Mouse (Mus musculus) heart, adult 2 months (tissue): ENCODE measurements around the gene Prkar2b. TPM values are rescaled to one million over a fixed set of nuclear protein-coding genes. Genes with fewer than 3 reads are reported as not detected.

ENCODE experiments used
- DNase-seq, 2 experiments: peaks; one replicate each; pipeline ENCODE4 v3.0.0; 2021
- H3K27ac ChIP-seq: fragments of 200-600 bp; 2 replicates; pipeline ENCODE4 v1.8.1; 2022
- H3K27me3 ChIP-seq: fragments of 200-500 bp; 2 replicates; pipeline ENCODE4 v1.6.1; 2012; ENCODE audit warnings: mild to moderate bottlenecking, low read length, inconsistent platforms, mixed read lengths; ENCODE audit not compliant: control insufficient read depth, insufficient read depth
- H3K36me3 ChIP-seq: fragments of 200-500 bp; 2 replicates; pipeline ENCODE4 v1.6.1; 2012; ENCODE audit warnings: low read length, inconsistent platforms; ENCODE audit not compliant: control insufficient read depth, insufficient read depth
- H3K4me1 ChIP-seq: fragments of 200-500 bp; 2 replicates; pipeline ENCODE4 v1.6.1; 2011; ENCODE audit warnings: low read length; ENCODE audit not compliant: control insufficient read depth, insufficient read depth
- H3K4me3 ChIP-seq: fragments of 200-600 bp; 2 replicates; pipeline ENCODE4 v1.8.1; 2022
- H3K79me2 ChIP-seq: fragments of 200-500 bp; replicated peaks from 2 replicates; pipeline ENCODE4 v1.6.1; 2012; ENCODE audit warnings: mild to moderate bottlenecking, inconsistent platforms, low read length, moderate library complexity, mixed read lengths; ENCODE audit not compliant: control insufficient read depth, insufficient read depth
- H3K9ac ChIP-seq: fragments of 200-500 bp; 2 replicates; pipeline ENCODE4 v1.6.1; 2012; ENCODE audit warnings: low read depth, mild to moderate bottlenecking, control low read depth, inconsistent platforms, low read length, mixed read lengths
- CTCF ChIP-seq: fragments of 200-600 bp; IDR thresholded peaks from 2 replicates; pipeline ENCODE4 v1.8.1; 2022; ENCODE audit warnings: antibody characterized with exemption, mild to moderate bottlenecking, moderate library complexity
- EP300 ChIP-seq: fragments of 200-500 bp; IDR thresholded peaks from 2 replicates; pipeline ENCODE4 v1.6.1; 2011; ENCODE audit warnings: low read depth, low read length, control low read depth; ENCODE audit not compliant: insufficient read depth
- POLR2A ChIP-seq: fragments of 200-500 bp; IDR thresholded peaks from 2 replicates; pipeline ENCODE4 v1.6.1; 2011; ENCODE audit warnings: mild to moderate bottlenecking, low read depth, low read length, control low read depth; ENCODE audit not compliant: insufficient read depth
- WGBS: fragments of 180-500 bp; shearing (Covaris S2); methylation state at CpG from one replicate; pipeline ENCODE4 v1.1.7; 2018; 5-methylcytosine and 5-hydroxymethylcytosine counted together
- intact Hi-C: fragments of 180-260 bp; cut with DNase I; formaldehyde crosslinking; loops from one replicate; pipeline ENCODE4 v1.15.1; 2025
- polyA plus RNA-seq: library from polyadenylated mRNA; depleted of rRNA; stranded (reverse); fragments of >200 nt; gene quantifications from 2 replicates; pipeline ENCODE4 v1.2.3, GENCODE M21; 2012
- total RNA-seq, 2 experiments: library from RNA; stranded (reverse); gene quantifications; 2 replicates each; pipeline ENCODE4 v1.2.3; 2021

Gene Prkar2b
- total and polyA plus RNA-seq, 3 experiments = 5.4 to 10.4 (median 7.9) TPM

DNA sequence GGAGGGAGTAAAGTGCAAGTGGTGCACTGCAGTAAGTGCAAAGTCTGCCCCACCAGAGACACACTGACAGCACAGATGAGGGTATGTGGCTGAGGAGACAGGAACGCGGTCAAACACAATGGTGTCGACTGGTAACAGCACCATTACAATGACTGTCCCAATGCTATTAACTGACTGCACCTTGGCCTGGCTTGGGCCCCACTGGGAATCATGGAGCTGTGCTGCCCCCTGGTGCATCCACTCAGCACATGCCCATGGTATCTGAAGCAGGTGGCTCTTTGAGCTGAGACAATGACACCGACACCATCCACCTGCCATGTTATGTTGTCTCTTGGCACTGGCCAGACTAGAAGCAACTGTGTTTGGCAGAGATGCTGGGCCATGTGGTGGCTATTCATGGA lies 134.4 kb downstream of the Prkar2b start:
- H3K27ac ChIP-seq = no peak overlapping the region; the same call in 1 of the 2 replicates
- WGBS = 48% methylated on average over 4 of the region's 4 CpGs
- H3K4me1 ChIP-seq = no peaks in the 10 kb centered on the region; the same call in 1 of the 2 replicates
- H3K79me2 ChIP-seq = no peaks in the 10 kb centered on the region
- TF ChIP-seq POLR2A (no peak), CTCF (peak; percentile 82), EP300 (peak; percentile 97)
- no peaks in the 10 kb centered on the region for H3K27me3 ChIP-seq
- peaks cover 33% of the 10 kb centered on the region for H3K36me3 ChIP-seq
- peak; percentile 79 to 82 for DNase-seq
- no peak overlapping the region for H3K4me3 ChIP-seq
- intact Hi-C loops = loop anchor here (5.0 to 10.0 kb wide), 3 partner anchors 209 to 552 kb away; partner anchors contain the start of genes Cog5 and Dus4l
- H3K9ac ChIP-seq = no peak overlapping the region

- intact Hi-C loops = loop anchor here (5.0 to 10.0 kb wide), 3 partner anchors 208 to 551 kb away; partner anchors contain the start of genes Cog5 and Dus4l
- no peaks in the 10 kb centered on the region for H3K27me3 ChIP-seq
These were observed 135.8 kb downstream of the Prkar2b start for GRCm38 (mm10) chr12:31925343-31925742.

GRCm38 (mm10) chr12:31924135-31924534 lies 137.0 kb downstream of the Prkar2b start:
- intact Hi-C loops = loop anchor here (5.0 to 10.0 kb wide), 3 partner anchors 269 to 549 kb away; partner anchors contain the start of genes Cog5 and Dus4l
- Histone ChIP-seq H3K36me3 (peaks cover 20% of the 10 kb centered on the region), H3K9ac (no peak overlapping the region), H3K4me1 (no peaks in the 10 kb centered on the region; the same call in 1 of the 2 replicates), H3K79me2 (no peaks in the 10 kb centered on the region), H3K27me3 (no peaks in the 10 kb centered on the region), H3K27ac (no peak overlapping the region), H3K4me3 (no peak overlapping the region)
- TF ChIP-seq POLR2A (no peak), CTCF (no peak), EP300 (no peak)
- 53% methylated on average over 3 of the region's 3 CpGs for WGBS
- DNase-seq = no peak

More at GRCm38 (mm10) chr12:31925343-31925742, 135.8 kb downstream of the Prkar2b start:
- Histone ChIP-seq H3K79me2 (no peaks in the 10 kb centered on the region), H3K27ac (no peak overlapping the region), H3K36me3 (peaks cover 24% of the 10 kb centered on the region), H3K4me1 (no peaks in the 10 kb centered on the region; the same call in 1 of the 2 replicates), H3K4me3 (no peak overlapping the region), H3K9ac (no peak overlapping the region)
- 64% methylated on average over 6 of the region's 6 CpGs for WGBS
- TF ChIP-seq POLR2A (no peak), EP300 (no peak), CTCF (no peak)
- DNase-seq = no peak

DNA sequence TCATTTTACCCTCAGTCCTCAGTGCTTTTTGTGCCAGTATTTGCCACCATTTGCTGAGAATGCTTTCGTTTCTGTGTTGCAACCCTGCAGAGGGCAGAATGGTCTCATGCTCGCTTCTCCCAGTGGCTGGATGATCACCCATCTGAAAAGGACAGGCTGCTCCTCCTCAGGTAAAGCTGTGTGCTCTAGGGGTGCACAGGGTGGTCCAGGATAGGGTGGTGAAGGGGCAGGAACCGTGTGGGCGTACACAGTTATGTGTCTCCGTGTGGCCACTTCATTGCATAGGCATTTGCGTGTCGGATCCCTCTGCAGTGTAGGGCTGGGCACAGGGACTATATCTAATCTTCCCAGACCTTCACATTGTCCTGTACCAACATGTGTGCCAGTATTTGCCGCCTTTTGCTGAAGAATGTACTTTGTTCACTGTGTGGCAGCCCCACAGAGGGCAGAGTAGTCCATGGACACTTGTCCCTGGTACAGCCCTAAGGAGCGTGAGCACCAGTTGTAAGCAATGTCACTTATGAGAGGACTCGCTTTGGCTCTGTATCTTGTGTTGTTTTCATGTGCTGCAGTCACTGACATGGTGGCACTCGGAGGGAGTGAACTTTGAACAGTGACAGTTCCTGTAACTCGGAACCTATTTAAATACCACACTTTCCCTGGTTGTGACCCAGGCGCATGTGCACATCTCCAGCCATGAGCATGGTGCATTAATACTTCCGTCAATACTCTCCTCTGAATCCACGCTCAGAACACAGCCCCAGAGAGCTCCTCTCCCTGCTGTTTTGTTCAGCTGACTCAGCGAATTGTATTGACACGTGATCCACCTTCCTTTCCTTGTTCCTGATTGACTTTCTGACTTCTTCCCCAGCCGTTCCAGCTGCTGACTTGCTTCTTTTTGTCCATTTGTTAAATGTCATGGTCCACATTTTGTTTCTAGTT lies 140.4 kb downstream of the Prkar2b start:
- 80% methylated on average over 18 of the region's 18 CpGs for WGBS
- TF ChIP-seq CTCF (no peak), EP300 (no peak), POLR2A (no peak)
- Histone ChIP-seq H3K27ac (no peak overlapping the region), H3K27me3 (no peaks in the 10 kb centered on the region), H3K36me3 (peaks cover 4% of the 10 kb centered on the region), H3K4me1 (no peaks in the 10 kb centered on the region), H3K4me3 (no peak overlapping the region), H3K9ac (no peak overlapping the region), H3K79me2 (no peaks in the 10 kb centered on the region)
- intact Hi-C loops = loop anchor here (5.0 to 10.0 kb wide), 3 partner anchors 266 to 546 kb away; partner anchors contain the start of genes Cog5 and Dus4l
- no peak for DNase-seq

DNA sequence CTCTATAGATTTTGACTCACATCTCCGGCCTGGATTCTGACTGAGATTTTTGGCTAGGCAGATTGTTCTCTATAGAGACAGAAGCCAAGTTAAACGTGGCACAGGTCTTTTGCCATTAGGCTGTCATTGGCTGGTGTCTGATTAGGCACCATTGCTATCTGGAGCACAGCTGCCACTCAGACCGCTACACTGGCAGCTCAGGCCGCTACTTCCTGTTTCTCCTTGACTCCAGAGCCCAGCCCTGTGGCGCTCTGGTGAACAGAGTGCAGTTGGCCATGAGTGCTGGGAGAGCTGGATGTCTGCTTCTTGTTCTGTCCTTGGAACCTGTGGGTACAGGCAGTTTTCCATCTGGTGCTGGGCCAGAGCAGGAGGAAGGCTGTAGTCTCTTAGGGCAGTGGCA lies 143.9 kb downstream of the Prkar2b start:
- Histone ChIP-seq H3K4me1 (0 out of 2 replicates have a peak, but pooled peaks cover 2% of the 10 kb centered on the region), H3K36me3 (no peaks in the 10 kb centered on the region), H3K79me2 (no peaks in the 10 kb centered on the region), H3K4me3 (no peak overlapping the region), H3K27ac (peak overlapping the region; percentile 73), H3K27me3 (no peaks in the 10 kb centered on the region), H3K9ac (no peak overlapping the region)
- WGBS = 23% methylated on average over 5 of the region's 5 CpGs
- TF ChIP-seq EP300 = peak; percentile 71; the same call in 1 of the 2 replicates
- no peak for TF ChIP-seq CTCF
- peak; percentile 48; the same call in 1 of the 2 replicates for TF ChIP-seq POLR2A
- DNase-seq = peak; percentile 71 to 85
- intact Hi-C loops = loop anchor here (5.0 kb wide), 1 partner anchor 70 kb away; no protein-coding TSS in a partner anchor
